Mouse (Mus musculus) ovary, postnatal 10 days (tissue): ENCODE measurements at regions not wholly inside any gene's neighbourhood (a gene's known extent, or its start where the extent isn't known, plus 50 kb on each side); places are given as distances from the start of the nearest gene placed in this dataset.

ENCODE experiments used
- DNase-seq: peaks from one replicate; pipeline ENCODE4 v3.0.0; 2022; ENCODE audit warnings: low spot score

- no peak for DNase-seq
Measured at GRCm38 (mm10) chr11:56442381-56442780, 401.6 kb upstream of the Nmur2 start.

GRCm38 (mm10) chr11:56441071-56441470 is 400.3 kb upstream of the Nmur2 start:
- no peak for DNase-seq

GRCm38 (mm10) chr11:56431089-56431488 is 390.3 kb upstream of the Nmur2 start:
- DNase-seq = no peak

- no peak for DNase-seq
Measured at GRCm38 (mm10) chr11:56384761-56385160, 344.0 kb upstream of the Nmur2 start.

GRCm38 (mm10) chr11:56377535-56377934 is 336.7 kb upstream of the Nmur2 start:
- no peak for DNase-seq

- no peak for DNase-seq
Measured at GRCm38 (mm10) chr11:56374329-56374728, 333.5 kb upstream of the Nmur2 start.

- DNase-seq = no peak
Measured at GRCm38 (mm10) chr11:56373624-56374023, 332.8 kb upstream of the Nmur2 start.

GRCm38 (mm10) chr11:56357690-56358089 is 316.9 kb upstream of the Nmur2 start:
- DNase-seq = no peak

GRCm38 (mm10) chr11:56351798-56352366 is 311.1 kb upstream of the Nmur2 start:
- DNase-seq = no peak

- no peak for DNase-seq
Measured at GRCm38 (mm10) chr11:56351231-56351630, 310.4 kb upstream of the Nmur2 start.

GRCm38 (mm10) chr11:56349766-56350165 is 309.0 kb upstream of the Nmur2 start:
- no peak for DNase-seq

- DNase-seq = no peak
Measured at GRCm38 (mm10) chr11:56348408-56348807, 307.6 kb upstream of the Nmur2 start.

GRCm38 (mm10) chr11:56343083-56343482 is 302.3 kb upstream of the Nmur2 start:
- no peak for DNase-seq

- no peak for DNase-seq
Measured at GRCm38 (mm10) chr11:56341731-56342130, 300.9 kb upstream of the Nmur2 start.

- DNase-seq = no peak
Measured at GRCm38 (mm10) chr11:56341040-56341439, 300.2 kb upstream of the Nmur2 start.

GRCm38 (mm10) chr11:56338511-56338910 is 297.7 kb upstream of the Nmur2 start:
- DNase-seq = no peak

GRCm38 (mm10) chr11:56335937-56336336 is 295.1 kb upstream of the Nmur2 start:
- DNase-seq = no peak

- no peak for DNase-seq
Measured at GRCm38 (mm10) chr11:56320293-56320692, 279.5 kb upstream of the Nmur2 start.

GRCm38 (mm10) chr11:56315221-56315987 is 274.6 kb upstream of the Nmur2 start:
- no peak for DNase-seq

- no peak for DNase-seq
Measured at GRCm38 (mm10) chr11:56309549-56309948, 268.7 kb upstream of the Nmur2 start.

- DNase-seq = no peak
Measured at GRCm38 (mm10) chr11:56308383-56309105, 267.7 kb upstream of the Nmur2 start.

- DNase-seq = no peak
Measured at GRCm38 (mm10) chr11:56307051-56307450, 266.2 kb upstream of the Nmur2 start.
